Mouse (Mus musculus): ENCODE data around the gene Dnmt3b. TPM values are rescaled to one million over a fixed set of nuclear protein-coding genes. Genes with fewer than 3 reads are reported as not detected.

Dnmt3b gene
- polyA plus RNA-seq, 2 experiments = 6.6 to 7.3 TPM

- H3K36me3 ChIP-seq (ENCODE audit: control insufficient read depth, insufficient read depth, low read length) = no peaks in the 10 kb centered on the region
- 66% methylated on average over 4 of the region's 4 CpGs for WGBS
- H3K9ac ChIP-seq (ENCODE audit: low read depth, low read length, severe bottlenecking) = no peak overlapping the region
- no peaks in the 10 kb centered on the region for H3K27me3 ChIP-seq (ENCODE audit: control insufficient read depth, insufficient read depth, low read length)
- no peak overlapping the region for H3K4me2 ChIP-seq (replicated peaks; ENCODE audit: low read depth, low read length, severe bottlenecking)
- H3K9me3 ChIP-seq (ENCODE audit: control insufficient read depth, low read length) = no peaks in the 10 kb centered on the region
- DNase-seq (ENCODE audit: low spot score) (no peak), ATAC-seq (ENCODE audit: low FRiP score, low read depth) (no peak)
- TF ChIP-seq POLR2A (IDR thresholded peaks at IDR 0.05; ENCODE audit: borderline replicate concordance, extremely low read depth, insufficient read depth, insufficient read length) = no peak
- no peak overlapping the region for H3K27ac ChIP-seq (replicated peaks; ENCODE audit: low read depth, low read length)
- H3K4me1 ChIP-seq (ENCODE audit: control insufficient read depth, insufficient read depth, low read length) = no peaks in the 10 kb centered on the region
- H3K4me3 ChIP-seq (replicated peaks; ENCODE audit: low read length) = no peak overlapping the region
These were observed 84.8 kb downstream of the Dnmt3b start for GRCm38 (mm10) chr2:153734033-153734432.

Other genes with a start within 250 kb of the Dnmt3b start
- gene 4930404H24Rik, start 156.7 kb upstream of the Dnmt3b start, polyA plus RNA-seq (2012; rRNA removed) = not detected in 2 replicates
- gene 4930404H24Rik, start 156.7 kb upstream of the Dnmt3b start, polyA plus RNA-seq (2014; fragmentation: Nextera tagmentation; extraction: Ambion mirVana) = not detected in 2 replicates
- 19.5 and 24.5 TPM in 2 replicates for gene Nol4l, start 119.5 kb upstream of the Dnmt3b start, polyA plus RNA-seq (2012; rRNA removed)
- gene Nol4l, start 119.5 kb upstream of the Dnmt3b start, polyA plus RNA-seq (2014; fragmentation: Nextera tagmentation; extraction: Ambion mirVana) = 10.1 and 11.9 TPM in 2 replicates
- 28.6 and 34.4 TPM in 2 replicates for gene Commd7, start 16.7 kb upstream of the Dnmt3b start, polyA plus RNA-seq (2012; rRNA removed)
- gene Commd7, start 16.7 kb upstream of the Dnmt3b start, polyA plus RNA-seq (2014; fragmentation: Nextera tagmentation; extraction: Ambion mirVana) = 70.4 and 75.5 TPM in 2 replicates
- 0.06 and 0.10 TPM in 2 replicates for gene Dnmt3c, start 47.2 kb downstream of the Dnmt3b start, polyA plus RNA-seq (2012; rRNA removed)
- gene Dnmt3c, start 47.2 kb downstream of the Dnmt3b start, polyA plus RNA-seq (2014; fragmentation: Nextera tagmentation; extraction: Ambion mirVana) = 0.08 and 0.10 TPM in 2 replicates
- gene Mapre1, start 91.8 kb downstream of the Dnmt3b start, polyA plus RNA-seq (2012; rRNA removed) = 30.2 and 36.1 TPM in 2 replicates
- 194 and 203 TPM in 2 replicates for gene Mapre1, start 91.8 kb downstream of the Dnmt3b start, polyA plus RNA-seq (2014; fragmentation: Nextera tagmentation; extraction: Ambion mirVana)
- 0.11 and 0.19 TPM in 2 replicates for gene Efcab8, start 130.5 kb downstream of the Dnmt3b start, polyA plus RNA-seq (2012; rRNA removed)
- 0.06 TPM in 1 of 2 replicates, not detected in the other for gene Efcab8, start 130.5 kb downstream of the Dnmt3b start, polyA plus RNA-seq (2014; fragmentation: Nextera tagmentation; extraction: Ambion mirVana)
- not detected in 2 replicates for gene Sun5, start 221.6 kb downstream of the Dnmt3b start, polyA plus RNA-seq (2012; rRNA removed)
- gene Sun5, start 221.6 kb downstream of the Dnmt3b start, polyA plus RNA-seq (2014; fragmentation: Nextera tagmentation; extraction: Ambion mirVana) = not detected in 2 replicates
- 0.09 and 0.20 TPM in 2 replicates for gene Bpifb2, start 225.6 kb downstream of the Dnmt3b start, polyA plus RNA-seq (2012; rRNA removed)
- not detected in 2 replicates for gene Bpifb2, start 225.6 kb downstream of the Dnmt3b start, polyA plus RNA-seq (2014; fragmentation: Nextera tagmentation; extraction: Ambion mirVana)

Data from limb, embryonic 14.5 days (tissue).